Mouse (Mus musculus) ZHBTc4 (cell line): ENCODE measurements at regions not wholly inside any gene's neighbourhood (a gene's known extent, or its start where the extent isn't known, plus 50 kb on each side); places are given as distances from the start of the nearest gene placed in this dataset.
A peak's percentile ranks its signal among the peaks of the same experiment; 100 is the strongest.

ENCODE experiments used
- DNase-seq: peaks from one replicate; pipeline ENCODE4 v3.0.0-alpha.2; 2011; ENCODE audit warnings: low read depth, low spot score

DNA sequence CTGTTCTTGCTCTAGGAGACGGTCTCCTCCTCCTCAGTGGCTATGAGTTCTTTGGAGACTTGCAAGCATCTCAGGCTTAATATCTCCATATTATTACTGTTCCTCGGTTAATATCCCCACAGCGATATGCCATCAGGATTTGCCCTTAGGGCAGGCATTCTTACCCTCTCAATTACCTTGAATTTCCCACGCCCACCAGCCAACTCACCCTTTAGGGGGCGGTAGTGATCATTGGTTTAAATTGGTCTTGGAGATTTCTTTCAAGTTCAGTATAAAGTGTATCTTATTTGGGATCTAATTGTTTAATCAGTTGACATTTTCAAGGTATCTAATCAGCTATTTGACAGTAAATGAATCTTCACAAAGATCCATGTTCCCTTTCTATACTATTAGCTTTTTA lies 162.5 kb downstream of the Emp1 start:
- peak; percentile 60 for DNase-seq

GRCm38 (mm10) chr6:135525841-135526327 lies 163.5 kb downstream of the Emp1 start:
- DNase-seq = no peak

DNA sequence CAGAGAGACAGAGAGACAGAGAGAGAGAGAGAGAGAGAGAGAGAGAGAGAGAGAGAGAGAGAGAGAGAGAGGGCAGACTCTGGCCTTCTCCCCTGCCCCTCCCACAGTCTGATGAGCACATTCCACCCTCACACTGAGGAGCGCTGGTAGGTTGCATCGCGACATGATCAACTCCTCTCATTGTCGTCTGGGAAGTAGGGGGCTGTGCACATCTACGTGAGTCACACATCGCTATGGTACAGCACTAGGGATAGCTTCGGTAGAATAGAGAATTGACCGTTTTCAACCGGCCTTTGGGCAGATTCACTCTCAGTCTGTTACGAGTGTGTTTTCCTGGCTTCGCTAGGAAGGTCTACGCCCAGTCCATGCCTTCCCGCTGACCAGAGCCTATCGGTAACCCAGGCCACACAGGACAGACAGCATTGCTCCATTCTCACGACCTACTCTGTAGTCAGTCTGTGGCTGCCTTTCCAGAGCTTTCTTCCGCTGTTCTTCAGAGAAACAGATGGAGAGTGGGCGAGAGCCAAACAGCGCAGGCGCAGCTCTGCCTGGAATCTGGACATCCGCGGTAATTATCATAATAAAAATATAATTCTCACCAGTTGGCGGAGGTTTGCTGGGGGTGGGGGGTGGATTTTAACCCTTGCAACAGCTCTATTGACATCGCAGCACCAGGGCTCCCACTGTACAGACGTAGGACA lies 164.3 kb downstream of the Emp1 start:
- peak; percentile 40 for DNase-seq

DNA sequence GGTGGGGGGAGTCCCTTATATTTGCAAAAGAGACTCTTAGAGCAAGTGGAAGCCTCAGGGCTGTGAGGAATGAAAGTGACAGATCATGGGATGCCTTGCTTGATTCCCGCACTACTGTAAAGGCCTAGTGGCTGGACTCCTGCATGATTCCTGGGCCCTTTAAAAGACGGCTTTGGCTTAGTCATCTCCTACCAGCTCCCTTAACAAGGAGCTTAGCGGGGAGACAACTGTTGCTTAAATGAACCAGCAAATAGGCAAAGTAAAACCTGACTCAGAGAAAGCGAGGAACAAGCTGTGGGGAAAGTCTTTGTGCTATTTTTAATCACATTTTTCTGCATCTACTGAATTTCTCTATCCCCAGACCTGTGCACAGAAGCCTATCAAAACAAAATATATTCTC lies 165.5 kb downstream of the Emp1 start:
- no peak for DNase-seq

- DNase-seq = no peak
Observed at GRCm38 (mm10) chr6:135539791-135540646, 177.7 kb downstream of the Emp1 start.

- no peak for DNase-seq
Observed at GRCm38 (mm10) chr6:135541566-135541965, 179.2 kb downstream of the Emp1 start.

- DNase-seq = no peak
Observed at GRCm38 (mm10) chr6:135542356-135542755, 180.0 kb downstream of the Emp1 start.

GRCm38 (mm10) chr6:135543390-135543789 lies 181.0 kb downstream of the Emp1 start:
- no peak for DNase-seq

- DNase-seq = no peak
Observed at GRCm38 (mm10) chr6:135543863-135544262, 181.5 kb downstream of the Emp1 start.

- DNase-seq = no peak
Observed at GRCm38 (mm10) chr6:135550368-135550950, 188.1 kb downstream of the Emp1 start.

- no peak for DNase-seq
Observed at GRCm38 (mm10) chr6:135552396-135552795, 190.1 kb downstream of the Emp1 start.

DNA sequence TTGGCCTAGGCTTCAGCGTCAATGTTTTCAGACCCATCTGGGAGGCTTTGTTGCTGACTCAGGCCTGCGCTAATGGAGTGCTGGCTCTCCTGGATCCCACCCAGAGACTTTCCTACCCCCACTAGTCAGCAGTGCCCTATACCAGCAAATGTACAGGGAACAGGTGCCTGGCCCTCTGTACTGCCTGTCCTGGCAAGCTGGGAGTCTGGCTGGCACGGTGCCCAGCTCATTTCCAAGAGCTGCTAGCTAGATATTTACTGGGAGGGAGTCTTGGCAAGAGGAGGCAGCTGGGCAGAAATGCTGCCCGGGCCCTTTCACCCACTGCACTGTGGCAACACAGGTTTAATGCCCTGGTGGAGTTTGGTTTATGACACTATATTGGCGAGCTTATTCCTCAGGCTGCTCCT lies 197.2 kb downstream of the Emp1 start:
- DNase-seq = no peak

- DNase-seq = no peak
Observed at GRCm38 (mm10) chr6:135562267-135562666, 199.9 kb downstream of the Emp1 start.

DNA sequence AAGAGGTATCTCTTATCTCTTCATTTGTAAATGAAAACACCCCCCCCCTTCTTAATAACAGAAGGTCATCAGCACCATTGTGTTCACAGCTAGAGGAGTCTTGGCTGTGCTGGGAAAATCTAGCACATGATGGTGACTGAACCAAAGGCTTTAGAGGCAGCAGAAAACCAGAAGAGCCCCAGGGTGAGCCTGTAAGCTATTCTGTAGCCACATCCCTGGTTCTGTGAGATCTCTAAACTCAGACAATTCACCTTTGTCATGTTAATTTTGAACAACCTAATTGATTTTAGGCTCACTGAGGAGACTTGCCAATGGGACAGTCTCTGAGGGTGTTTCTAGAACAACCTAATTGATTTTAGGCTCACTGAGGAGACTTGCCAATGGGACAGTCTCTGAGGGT lies 201.4 kb downstream of the Emp1 start:
- peak; percentile 91 for DNase-seq

GRCm38 (mm10) chr6:135569086-135569485 lies 206.7 kb downstream of the Emp1 start:
- no peak for DNase-seq

DNA sequence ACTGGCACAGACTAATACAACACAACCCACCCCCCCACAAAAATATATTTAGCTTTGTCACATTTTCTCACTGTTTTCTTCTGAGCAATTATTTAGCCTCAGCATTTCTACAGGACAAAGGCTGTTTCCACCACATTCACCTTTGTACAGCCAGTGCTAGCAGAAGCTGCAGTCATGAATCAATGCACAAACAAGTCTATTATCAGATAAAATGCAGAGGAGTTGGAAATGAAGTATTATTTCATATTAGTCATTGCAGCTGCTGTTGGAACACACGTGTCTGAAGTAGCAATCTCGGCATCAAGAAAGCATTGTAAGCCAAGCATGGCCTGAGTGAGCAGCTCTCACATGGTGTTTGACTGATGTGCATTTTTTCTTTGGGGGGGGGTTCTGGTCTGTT lies 212.9 kb downstream of the Emp1 start:
- DNase-seq = no peak

- DNase-seq = peak; percentile 56
Observed at GRCm38 (mm10) chr6:135578728-135579127, 216.4 kb downstream of the Emp1 start.

DNA sequence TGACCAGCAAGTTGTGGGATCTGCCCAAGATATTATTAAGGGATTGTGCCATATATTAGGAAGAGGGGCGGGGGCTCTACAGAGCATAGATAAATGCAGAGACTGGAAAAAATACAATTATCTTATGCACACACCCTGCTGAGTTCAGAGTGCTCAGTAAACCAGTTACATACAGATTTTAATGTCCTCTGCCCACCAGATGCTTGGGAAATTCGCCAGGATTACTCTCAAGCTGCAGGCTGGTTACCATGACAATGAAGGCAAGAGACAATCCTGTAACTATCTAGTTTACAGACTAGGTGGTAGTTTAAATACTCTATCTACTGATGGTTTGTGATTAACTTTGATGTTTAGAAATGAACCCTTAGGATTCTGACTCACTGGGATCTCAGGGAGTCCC lies 220.2 kb downstream of the Emp1 start:
- peak; percentile 21 for DNase-seq

GRCm38 (mm10) chr6:135584782-135585181 lies 222.4 kb downstream of the Emp1 start:
- DNase-seq = no peak

DNA sequence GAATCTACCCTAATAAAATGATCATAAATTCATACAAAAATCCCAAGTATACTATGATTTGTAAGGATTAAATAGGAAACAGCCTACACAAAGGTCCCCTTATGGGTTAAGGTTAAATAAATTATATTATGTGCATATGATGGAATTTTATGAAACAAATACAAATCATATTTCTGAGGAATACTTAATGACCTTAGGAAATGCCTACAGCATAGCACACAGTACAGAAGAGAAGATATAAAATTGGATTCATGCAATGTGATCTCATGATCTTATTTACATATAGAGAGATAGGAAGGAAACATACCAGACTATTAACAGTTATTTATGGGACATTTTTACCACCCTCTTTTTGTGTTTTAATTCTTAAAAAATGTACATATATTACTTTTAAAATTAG lies 227.7 kb downstream of the Emp1 start:
- no peak for DNase-seq

GRCm38 (mm10) chr6:135591085-135591484 lies 228.7 kb downstream of the Emp1 start:
- DNase-seq = no peak

- DNase-seq = no peak
Observed at GRCm38 (mm10) chr6:135596358-135596757, 234.0 kb downstream of the Emp1 start.
